Mouse (Mus musculus): ENCODE data around the gene Kcnq1.

- no peak for TF ChIP-seq ELF1 (IDR thresholded peaks at IDR 0.05; ENCODE audit: low read depth, low read length)
- no peak for TF ChIP-seq MAFK (IDR thresholded peaks at IDR 0.05; ENCODE audit: insufficient replicate concordance, low read length)
- TF ChIP-seq POLR2A (IDR thresholded peaks at IDR 0.05; ENCODE audit: low read depth, low read length) = no peak
- no peak for TF ChIP-seq MAX (IDR thresholded peaks at IDR 0.05; ENCODE audit: low read length)
- TF ChIP-seq JUN (IDR thresholded peaks at IDR 0.05; ENCODE audit: insufficient read depth, low read depth, low read length) = no peak
- no peak for TF ChIP-seq CTCF (conservative IDR thresholded peaks at IDR 0.05 in 1 of 2, IDR thresholded peaks at IDR 0.05 in 1 of 2; ENCODE audit: low read depth in 2 of 2, low read length in 2 of 2)
- no peak for TF ChIP-seq CHD2 (IDR thresholded peaks at IDR 0.05; ENCODE audit: low read length)
- no peak for TF ChIP-seq MEF2A (IDR thresholded peaks at IDR 0.05; ENCODE audit: borderline replicate concordance, low read depth, low read length)
- TF ChIP-seq MAZ (IDR thresholded peaks at IDR 0.05; ENCODE audit: low read depth, low read length) = no peak
- TF ChIP-seq RCOR1 (conservative IDR thresholded peaks at IDR 0.05; ENCODE audit: low read depth, low read length) = no peak
Observed at GRCm38 (mm10) chr7:143364092-143364832, 258.1 kb downstream of the Kcnq1 start.
